Mouse (Mus musculus): ENCODE measurements at regions not wholly inside any gene's neighbourhood (a gene's known extent, or its start where the extent isn't known, plus 50 kb on each side); places are given as distances from the start of the nearest gene placed in this dataset.

DNA sequence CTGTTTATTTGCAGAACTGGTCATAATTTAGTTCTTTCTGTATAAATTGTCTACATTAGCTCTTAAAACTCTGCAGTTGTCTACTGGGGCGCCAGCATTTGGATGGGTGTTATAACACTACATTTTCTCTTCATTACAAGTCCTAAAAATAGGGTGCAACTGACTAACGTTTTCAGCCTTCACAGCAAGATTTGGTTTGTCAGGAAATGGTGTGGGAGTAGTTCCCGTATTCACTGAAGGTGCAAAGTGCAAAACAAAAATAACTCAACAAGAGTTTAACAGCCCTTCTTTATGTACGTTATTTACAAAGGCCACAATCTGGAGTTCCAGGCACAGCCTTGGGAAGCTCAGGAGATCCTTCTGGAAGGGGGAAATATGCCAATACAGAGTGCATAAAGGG lies 642.7 kb downstream of the Car8 start:
- TF ChIP-seq CTCF (conservative IDR thresholded peaks at IDR 0.05 in 1 of 2, IDR thresholded peaks at IDR 0.05 in 1 of 2; ENCODE audit: low read depth in 2 of 2, low read length in 2 of 2) (no peak), MAX (IDR thresholded peaks at IDR 0.05; ENCODE audit: low read length) (no peak), EP300 (IDR thresholded peaks at IDR 0.05; ENCODE audit: low read length) (no peak), POLR2A (IDR thresholded peaks at IDR 0.05; ENCODE audit: low read depth, low read length) (no peak), MAZ (IDR thresholded peaks at IDR 0.05; ENCODE audit: low read depth, low read length) (no peak), JUN (IDR thresholded peaks at IDR 0.05; ENCODE audit: insufficient read depth, low read depth, low read length) (no peak), POLR2AphosphoS2 (IDR thresholded peaks at IDR 0.05; ENCODE audit: low read depth, low read length) (no peak)

Measured in CH12.LX (cell line).